Mouse (Mus musculus): ENCODE results near the gene Nkx2-2.
"Not testable (repeated sequence)": the region's sequence is repeated elsewhere in the genome, so short reads cannot be mapped to it uniquely, and the experiment has no call there.

Gene Nkx2-2

GRCm38 (mm10) chr2:147181304-147181665, 12.8 kb downstream of the Nkx2-2 start:
- no peak for DNase-seq

- no peak for DNase-seq
Observed at GRCm38 (mm10) chr2:147180649-147181303, 13.3 kb downstream of the Nkx2-2 start.

GRCm38 (mm10) chr2:147178091-147179059, 15.7 kb downstream of the Nkx2-2 start:
- DNase-seq: peak; percentile 43

- peak; percentile 71 for DNase-seq
Observed at GRCm38 (mm10) chr2:147177672-147178071, 16.4 kb downstream of the Nkx2-2 start.

- DNase-seq: no peak
Observed at GRCm38 (mm10) chr2:147175296-147175695, 18.7 kb downstream of the Nkx2-2 start.

GRCm38 (mm10) chr2:147173751-147174150, 20.3 kb downstream of the Nkx2-2 start:
- no peak for DNase-seq

GRCm38 (mm10) chr2:147170538-147170937, 23.5 kb downstream of the Nkx2-2 start:
- not testable (repeated sequence) for DNase-seq

GRCm38 (mm10) chr2:147165863-147166262, 28.2 kb downstream of the Nkx2-2 start:
- no peak for DNase-seq

GRCm38 (mm10) chr2:147165376-147165775, 28.7 kb downstream of the Nkx2-2 start:
- DNase-seq: no peak

GRCm38 (mm10) chr2:147152543-147152942, 41.5 kb downstream of the Nkx2-2 start:
- DNase-seq: no peak

Measured in cerebellum, adult 11 months (tissue).